Mouse (Mus musculus): ENCODE measurements at regions not wholly inside any gene's neighbourhood (a gene's known extent, or its start where the extent isn't known, plus 50 kb on each side); places are given as distances from the start of the nearest gene placed in this dataset.

DNA sequence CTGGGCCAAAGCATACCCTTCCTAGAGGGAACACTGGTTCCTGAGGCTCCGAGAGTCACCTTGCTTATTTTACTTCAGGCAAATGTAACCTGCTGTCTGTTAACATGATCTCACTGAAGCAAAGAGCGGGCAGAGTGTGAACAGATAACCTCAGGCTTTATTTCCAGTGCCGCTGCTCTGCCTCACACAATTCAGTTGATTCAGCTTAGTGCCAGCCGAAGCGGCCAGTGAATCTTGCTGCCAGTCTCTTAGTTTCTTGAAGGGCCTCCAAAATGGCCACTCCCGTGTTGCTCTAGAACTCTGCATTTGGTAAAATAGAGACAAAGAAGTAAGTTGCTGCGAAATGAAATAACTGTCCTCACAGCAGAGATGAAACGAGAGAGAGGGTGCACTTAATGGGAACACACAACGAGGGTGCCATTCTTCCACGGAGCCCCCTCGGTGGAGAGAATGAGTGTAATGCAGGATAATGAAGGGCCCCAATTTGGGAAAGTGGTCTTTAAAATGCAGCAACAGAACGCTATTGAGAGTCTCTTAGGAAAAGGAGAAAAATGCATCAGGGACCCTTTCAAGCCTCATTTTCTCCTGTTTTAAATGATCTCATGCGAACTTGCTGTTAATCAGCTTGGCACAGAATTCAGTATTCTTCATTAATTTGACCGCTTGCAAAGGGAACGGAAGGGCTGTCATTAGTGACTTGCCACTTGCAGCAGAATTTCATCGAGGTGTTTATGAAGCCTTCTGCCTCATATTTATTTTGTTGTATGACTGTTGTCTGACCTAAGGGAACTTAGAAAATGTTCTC is 81.2 kb upstream of the Mmadhc start:
- DNase-seq: no peak

DNA sequence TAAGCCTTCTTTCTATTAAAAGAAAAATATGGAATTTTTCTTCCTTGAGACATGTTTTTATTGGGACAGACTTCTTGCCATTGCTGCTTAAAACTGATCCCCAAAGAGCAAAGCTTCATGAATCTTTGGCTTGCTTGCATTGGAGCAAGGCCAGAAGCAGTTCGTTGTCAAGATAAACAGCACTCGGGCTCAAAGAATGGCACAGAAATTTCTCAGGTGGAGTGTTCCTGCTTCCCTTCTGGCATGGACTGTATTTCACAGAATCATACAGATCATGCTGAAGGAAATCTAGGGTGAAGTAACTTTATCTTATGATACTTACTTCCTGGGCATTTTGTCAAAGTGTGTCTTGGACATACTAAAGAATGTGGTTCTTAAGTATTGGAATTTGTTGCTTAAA is 77.0 kb upstream of the Mmadhc start:
- peak; percentile 5 for DNase-seq

DNA sequence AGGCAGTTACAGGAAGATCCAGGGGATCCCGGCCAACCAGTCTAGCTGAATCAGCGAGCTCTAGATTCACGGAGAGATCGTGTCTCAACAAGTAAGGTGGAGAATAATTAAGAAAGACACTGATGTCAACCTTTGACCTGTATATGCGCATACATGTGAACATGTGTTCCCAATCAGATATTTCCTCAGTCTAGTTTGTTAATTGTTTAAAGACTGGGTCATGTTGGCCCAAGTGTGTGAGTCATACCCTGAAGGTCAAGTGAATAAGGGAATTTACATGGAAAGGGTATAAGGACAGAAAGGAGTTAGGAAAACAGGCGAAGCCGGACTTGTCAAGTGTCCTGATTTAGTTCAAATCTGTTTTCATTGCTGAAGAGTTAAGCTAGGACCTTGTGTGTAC is 76.4 kb upstream of the Mmadhc start:
- no peak for DNase-seq

DNA sequence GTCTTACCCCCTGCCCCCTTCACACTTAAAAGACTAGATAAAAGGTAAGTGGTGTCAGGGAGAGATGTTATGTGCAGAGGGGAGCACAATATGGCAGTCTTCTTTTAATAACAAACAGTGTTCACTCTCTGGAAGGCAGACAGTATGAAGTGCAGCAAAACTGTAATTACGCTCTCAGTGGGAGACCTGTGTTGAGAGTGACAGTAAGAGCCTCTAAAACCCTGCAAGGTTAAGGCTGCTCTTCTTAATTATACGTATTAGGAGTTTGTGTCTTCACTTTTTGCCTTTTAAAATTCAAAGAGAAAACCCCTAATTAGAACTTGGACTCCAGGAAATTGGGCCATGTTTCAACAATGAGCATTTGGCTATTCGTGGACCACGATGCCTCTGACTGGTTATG is 72.2 kb upstream of the Mmadhc start:
- no peak for DNase-seq

DNA sequence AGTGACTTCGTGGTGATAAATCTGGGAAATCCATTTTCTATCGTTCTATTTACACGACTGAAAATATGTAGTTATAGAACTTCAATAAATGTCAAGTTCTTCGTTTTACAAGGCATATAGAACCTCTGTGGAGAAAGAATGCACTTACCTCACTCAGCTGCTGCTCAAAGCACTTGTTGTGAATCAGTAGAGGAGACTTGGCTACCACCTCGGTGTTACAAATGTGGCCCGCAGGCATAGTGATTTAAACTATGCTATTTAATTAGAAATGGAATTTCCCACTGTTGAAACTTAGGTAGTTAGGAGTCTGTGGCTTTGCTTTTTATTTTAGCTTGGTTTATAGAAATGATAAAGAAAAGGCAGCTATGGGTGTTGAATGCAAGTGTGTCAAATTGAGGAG is 71.8 kb upstream of the Mmadhc start:
- no peak for DNase-seq

GRCm38 (mm10) chr2:50365221-50365620 is 68.6 kb upstream of the Mmadhc start:
- DNase-seq: no peak

GRCm38 (mm10) chr2:50356089-50356488 is 59.5 kb upstream of the Mmadhc start:
- no peak for DNase-seq

DNA sequence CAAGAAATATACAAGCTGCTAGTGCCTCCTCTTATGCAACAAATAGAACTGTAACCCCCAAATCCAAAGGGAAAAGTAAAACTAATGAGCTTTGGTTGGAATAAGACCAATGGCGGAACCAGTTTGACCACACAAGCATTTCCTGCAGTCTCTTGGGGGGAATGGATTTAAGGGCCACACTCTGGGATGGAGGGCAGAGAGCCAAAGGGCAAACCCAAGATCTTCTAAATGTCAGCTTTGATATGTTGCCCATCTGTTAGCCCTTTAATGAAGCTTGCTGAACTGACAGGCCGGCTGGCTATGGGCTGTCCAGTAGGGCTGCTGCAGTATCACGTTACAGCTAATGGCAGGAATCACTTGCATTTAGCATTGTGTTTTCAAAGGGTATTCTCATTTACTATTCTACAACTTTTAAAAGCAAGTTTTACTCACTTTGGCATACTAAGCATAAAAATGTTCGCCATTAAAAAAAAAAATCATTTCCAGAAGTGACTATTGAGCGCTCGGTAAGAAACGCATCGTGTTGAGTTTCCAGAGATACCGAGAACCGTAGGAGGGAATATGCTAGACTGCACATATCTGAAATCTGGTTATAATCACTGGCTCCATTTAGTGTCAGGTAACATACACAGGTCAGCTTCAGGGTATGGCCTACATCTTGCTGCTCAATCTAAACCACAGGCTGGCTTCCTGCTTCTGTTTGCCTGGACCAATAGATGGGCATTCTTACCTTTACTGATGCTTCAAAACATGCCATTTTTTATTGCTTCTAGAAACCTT is 51.1 kb upstream of the Mmadhc start:
- DNase-seq: no peak
